Mouse (Mus musculus): ENCODE results near the gene St6galnac5.

St6galnac5 gene

DNA sequence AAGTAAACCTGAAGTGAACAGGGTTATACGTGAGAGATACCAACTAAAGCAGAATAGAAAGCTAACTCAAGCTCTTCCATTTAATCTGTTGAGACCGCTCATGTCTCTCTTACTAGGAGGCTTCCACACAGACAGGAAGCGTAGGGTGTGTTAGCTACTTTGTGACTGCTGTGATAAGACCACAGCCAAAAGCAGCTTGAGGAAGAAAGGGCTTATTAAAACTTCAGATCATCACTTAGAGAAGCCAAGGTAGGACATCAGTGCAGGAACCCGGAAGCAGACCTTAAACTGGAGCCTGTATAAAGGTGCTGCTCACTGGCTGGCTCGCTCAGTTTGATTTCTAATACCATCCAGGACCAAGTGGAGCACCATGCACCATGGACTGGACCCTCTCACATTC, 31.7 kb downstream of the St6galnac5 start:
- DNase-seq, result no peak

DNA sequence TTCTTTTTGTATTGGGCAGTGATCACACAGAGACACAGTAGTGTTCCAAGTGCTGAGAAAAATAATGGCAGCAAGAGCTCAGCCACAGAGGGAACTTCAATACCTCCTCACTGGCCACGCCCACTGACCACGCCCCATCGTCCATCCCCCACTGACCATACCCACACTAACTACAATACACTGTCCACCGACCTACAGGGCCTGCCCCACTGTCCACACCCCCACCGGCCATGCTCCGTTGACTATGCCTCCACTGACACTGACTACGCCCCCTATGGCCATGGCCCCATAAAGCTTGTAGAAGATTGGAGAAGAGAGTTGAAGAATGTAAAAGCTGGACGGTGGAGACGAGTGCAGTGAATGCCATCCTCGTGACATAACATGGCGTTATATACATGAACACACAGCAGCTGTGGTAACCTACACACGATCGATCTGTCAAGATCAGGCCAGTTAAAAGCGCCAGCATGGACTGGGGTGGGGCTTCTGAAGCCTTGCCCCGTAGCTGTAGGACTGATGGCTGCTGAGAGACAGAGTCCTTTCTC, 32.7 kb downstream of the St6galnac5 start:
- DNase-seq, result no peak

DNA sequence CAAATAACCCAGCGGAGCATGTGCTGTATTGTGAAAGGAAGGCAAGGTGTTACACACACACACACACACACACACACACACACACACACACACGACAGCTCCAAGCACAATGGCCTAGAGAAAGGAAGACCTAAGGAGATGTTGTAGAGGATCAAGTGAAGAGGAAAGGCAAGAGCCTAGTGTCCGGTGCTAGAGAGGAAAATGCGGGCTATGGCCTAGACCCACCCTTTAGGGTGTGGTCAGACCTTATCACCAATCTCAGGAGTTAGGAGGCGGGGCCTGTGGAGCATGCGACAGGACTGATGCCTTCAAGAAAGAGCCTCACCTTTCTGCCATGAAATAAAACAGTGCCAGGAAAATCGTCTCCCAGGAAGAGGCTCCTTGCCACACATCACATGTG, 33.5 kb downstream of the St6galnac5 start:
- DNase-seq, result no peak

DNA sequence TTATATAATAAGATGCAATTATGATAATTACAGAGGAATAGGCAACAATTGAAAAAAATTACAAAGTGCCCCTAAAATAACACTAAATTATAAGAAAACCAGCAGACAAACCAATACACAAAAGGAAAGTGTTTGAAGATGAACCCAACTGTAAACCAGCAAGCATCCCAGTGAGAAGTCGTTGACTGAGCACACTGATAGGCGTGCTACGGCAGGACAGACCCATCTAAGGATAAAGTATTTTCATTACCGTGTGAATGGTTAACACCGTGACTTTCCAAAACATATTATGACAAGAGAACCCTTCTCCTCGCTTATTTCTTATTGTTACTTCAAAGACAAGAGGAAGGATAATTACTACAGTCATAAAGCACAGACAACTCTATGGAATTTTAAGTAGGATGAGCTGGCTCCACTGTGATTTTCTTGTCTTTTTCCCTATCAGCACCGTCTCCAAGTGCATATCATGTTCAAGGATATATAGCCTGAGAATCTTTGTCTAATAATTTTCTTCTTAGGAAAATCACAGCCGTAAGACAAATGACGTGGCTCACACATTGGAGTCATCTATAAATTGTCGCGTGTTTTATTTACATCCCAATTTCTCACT, 34.9 kb downstream of the St6galnac5 start:
- DNase-seq, result no peak

DNA sequence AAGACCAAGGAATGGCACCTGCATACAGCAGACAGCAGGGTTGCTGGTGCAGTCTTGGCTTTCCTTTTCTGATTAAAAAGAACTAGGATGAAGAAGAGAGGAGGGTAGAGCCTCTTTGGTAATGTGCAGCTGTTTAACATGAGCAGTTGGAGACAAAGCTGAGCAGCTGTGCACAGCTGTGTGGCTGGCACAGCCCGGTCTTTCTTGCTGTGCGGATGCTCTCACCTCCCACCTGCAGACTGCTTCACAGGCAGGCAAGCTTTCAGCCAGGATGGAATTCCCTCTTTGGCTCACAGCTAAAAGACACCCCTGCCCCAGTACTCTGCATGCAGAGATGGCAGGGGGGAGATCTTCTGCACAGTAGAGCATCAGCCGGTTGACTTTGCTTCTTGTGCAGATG, 37.3 kb downstream of the St6galnac5 start:
- DNase-seq, result no peak

DNA sequence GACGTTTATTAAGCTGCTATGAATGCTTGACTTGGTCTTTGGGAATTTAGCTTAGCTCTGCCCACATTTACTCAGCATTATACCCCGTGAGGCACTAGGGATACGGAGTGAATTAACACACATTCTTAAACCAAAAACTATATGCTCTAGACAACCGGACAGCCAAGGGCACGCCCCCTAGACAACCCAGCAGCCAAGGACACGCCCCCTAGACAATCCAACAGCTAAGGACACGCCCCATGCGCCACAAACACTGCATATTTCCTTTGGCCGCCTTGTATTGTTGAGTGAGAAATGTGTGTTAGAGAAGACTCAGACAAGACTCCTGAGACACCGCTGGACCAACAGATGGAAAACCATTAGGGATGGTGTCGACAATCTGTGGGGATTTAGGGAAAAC, 39.1 kb downstream of the St6galnac5 start:
- DNase-seq, result no peak

DNA sequence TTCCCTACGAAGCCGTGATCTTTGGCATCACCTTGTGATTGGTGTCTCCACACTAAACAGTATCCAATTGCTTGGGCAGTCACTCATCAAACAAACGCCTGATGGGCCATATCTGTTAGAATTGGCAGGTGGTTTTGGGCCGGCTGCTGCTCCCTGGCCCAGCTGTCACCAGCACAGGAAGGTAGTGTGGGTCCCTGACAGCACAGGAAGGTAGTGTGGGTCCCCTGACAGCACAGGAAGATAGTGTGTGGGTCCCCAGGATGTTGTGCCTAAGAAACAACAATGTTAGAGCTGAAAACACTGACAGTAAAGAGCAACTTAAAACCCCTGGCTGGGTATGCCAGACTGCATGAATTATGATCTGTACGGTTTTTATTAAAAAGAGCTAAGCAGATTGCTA, 40.4 kb downstream of the St6galnac5 start:
- DNase-seq, result no peak

DNA sequence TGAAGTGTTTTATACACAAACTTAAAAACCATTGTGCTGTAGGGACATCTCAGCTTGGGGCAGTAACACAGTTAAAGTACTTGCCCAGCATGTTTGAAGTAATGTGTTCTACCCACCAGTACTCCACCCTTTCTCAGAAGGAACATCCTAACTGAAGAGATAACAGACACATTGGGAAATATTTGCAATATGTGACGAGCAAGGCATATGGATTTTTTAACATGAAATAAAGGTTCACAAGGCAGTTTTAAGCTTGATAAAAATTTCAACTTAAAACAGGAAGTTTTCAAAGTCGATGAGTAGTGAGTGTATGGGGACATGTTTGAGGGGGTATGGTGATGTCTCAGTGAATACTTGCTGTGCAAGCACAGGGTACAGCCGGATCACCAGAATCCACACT, 45.7 kb downstream of the St6galnac5 start:
- DNase-seq, result no peak

DNA sequence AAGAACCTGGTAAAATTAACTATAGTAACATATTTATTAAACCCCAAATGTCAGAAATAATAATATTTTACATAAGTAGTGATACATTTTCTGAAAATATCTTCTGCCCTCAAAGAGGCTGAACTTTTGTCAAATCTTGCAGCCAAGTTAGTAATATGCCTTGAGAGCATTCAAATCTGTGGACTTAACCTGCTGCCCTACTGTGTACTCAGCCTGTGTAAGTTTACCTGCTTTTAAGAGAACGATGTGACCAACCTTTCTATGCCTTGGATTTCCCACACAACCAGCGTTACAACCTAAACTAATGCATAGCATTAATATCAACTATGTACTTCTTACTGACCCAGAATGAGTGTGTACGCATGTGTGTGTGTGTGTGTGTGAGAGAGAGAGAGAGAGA, 48.3 kb downstream of the St6galnac5 start:
- no peak for DNase-seq

DNA sequence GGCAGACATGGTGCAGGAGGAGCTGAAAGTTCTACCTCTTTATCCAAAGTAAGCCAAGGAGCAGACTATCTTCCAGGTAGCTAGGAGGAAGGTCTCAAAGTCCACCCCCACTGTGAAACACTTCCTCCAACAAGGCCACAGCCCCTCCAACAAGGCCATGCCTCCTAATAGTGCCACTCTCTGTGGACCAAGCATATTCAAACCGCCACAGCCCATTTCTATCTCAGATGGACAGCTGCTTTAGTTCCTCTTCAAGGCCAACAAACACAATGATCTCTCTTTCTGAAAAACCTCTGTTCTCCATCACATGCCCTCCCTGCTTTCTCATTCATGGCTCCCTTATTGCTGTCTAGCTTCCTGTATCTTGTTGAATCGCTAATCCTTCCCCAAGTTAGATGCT, 49.5 kb downstream of the St6galnac5 start:
- no peak for DNase-seq

DNA sequence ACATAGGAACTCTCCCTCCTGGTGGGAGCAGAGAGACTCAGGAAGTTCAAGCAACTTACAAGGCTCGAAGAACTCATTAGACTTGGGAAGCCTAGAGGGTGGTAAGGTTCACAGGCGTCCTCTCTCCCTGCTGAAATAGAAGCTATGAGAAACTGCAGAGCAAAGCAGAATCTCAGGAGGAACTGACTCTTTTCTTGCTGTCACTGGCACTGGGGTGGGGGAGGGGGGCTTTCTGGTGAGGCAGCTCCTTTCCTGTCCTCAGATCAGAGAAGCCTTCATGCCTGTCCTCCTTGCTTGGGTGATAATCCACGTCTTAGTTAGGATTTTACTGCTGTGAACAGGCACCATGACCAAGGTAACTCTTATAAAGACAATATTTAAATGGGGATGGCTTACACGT, 50.0 kb downstream of the St6galnac5 start:
- no peak for DNase-seq

DNA sequence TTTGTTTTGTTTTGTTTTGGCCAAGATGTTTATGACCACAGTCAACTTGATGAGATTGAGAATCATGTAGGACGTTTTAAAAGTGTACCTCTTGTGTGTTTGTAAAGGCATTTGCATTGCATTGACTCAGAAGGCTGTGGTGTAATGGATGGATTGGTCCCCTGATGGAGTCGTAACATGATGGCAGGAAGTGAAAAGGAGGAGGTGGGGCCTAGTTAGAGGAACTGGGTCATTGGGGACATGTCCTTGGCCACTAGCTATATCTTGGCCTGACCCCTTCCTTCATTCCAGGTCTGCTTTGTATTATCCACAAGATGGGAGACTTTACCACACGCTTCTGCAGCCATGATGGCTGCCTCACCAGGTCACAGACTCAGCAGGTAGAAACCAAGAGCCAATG, 50.7 kb downstream of the St6galnac5 start:
- no peak for DNase-seq

DNA sequence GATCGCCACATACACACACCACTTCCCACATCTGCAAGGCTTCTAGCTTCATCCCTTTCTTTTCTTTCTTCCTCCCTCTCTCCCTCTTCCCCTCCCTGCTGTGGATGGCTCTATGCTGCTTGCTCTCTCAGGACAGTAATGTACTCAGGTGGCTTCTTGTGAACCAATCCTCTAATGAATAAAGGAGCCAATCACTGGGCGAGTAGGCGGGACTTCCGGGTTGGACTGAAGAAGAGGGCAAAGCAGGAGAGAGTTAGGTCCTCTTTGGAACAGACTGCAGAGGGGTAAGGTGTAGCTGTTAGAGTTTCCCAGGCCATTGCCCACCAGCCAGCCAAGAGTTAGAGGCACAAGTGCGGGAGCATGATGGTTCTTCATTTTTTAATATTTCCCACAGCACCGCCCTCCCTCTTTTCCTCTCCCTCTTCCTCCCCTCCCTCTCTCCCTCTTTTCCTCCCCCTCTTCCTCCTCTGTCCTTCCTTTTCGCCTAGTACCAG, 52.2 kb downstream of the St6galnac5 start:
- no peak for DNase-seq

DNA sequence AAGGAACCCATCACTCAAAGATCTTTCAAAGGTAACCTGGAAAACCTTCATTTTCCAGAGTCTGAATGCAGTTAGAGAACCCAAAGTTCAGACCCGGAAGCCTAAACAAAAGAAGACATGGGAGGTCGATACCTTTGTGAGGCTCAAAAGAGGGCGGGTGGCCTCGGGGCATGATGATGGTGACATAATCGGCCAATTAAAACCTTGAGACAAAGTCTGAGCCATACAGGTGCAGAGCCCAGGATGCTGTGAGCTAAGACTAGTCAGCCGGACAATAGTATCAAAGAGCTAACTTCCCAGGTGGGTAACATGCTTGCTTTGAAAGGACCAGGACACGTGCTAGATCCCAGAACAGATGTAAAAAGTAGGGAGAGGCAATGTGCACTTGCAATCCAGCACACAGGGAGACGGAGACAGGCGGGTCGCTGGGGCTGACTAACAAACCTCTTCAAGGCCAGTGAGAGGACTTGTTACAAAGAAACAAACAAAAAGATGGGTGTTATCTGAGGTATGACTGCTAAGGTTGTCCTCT, 52.7 kb downstream of the St6galnac5 start:
- DNase-seq, result no peak

DNA sequence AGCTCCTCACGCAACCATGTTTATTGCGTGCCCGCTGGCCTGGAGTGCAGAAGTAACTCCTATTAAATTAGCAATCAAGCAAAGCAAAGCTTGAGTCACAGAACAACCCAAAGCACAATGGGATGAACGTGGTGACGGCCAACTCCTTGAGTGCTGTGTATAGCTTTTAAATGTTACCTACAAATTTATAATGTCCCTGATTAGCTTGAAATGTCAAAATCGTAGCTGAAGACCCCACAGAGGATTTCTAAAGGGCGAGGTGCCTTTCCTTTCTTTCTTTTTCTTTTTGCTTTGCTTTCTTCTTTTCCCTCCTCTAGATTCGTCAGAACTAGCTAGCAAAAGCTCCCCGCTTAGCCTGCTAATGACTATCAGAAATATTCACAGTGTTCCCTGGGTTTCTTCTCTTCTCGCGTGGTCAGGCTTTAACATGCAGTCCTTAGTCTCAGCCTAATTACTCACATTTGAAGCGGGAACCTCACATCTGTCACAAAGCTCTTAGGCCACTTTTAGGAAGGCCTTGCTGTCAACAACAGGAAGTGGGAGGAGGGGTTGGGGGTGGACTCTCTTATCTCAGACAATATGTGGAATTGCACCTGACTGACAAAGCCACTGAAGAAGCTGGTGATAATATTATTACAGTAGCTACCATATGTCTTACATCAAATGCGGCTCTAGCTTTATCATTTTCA, 53.6 kb downstream of the St6galnac5 start:
- DNase-seq, result no peak

DNA sequence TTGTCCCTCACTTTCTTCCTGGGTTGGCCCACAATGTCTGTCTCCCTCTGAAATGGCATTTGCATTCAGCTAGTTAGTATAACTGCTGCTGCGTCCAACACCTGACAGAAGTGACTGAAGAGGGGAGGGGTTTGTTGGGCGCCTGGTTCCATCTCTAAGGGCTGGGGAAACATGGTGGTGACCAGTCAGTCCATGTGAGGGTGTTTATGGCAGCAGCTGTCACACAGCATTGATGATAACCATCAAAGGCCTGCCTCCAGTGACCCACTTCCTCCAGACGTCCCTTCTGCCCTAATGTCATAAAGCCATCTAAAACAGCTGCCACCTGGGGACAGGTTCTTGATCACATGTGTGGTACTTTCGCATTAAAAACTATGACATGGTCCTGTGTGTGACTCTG, 55.9 kb downstream of the St6galnac5 start:
- no peak for DNase-seq

DNA sequence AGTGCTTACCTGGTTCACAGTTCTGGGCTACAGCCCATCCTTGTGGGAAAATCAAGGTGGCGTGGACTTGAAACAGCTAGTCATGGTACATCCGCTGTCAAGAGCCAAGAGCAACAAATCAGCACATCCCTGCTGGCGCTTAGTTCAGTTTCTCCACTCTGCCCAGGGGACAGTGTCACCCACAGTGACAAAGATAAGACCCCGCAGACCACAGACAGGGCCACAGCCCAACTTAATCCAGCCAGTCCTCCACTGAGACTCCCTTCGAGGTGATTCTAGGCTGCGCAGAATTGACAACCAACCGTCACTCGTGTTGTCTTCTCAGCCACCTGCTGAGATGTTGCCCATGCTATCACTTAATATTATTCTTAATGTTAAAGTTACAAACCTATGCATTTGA, 56.7 kb downstream of the St6galnac5 start:
- no peak for DNase-seq

DNA sequence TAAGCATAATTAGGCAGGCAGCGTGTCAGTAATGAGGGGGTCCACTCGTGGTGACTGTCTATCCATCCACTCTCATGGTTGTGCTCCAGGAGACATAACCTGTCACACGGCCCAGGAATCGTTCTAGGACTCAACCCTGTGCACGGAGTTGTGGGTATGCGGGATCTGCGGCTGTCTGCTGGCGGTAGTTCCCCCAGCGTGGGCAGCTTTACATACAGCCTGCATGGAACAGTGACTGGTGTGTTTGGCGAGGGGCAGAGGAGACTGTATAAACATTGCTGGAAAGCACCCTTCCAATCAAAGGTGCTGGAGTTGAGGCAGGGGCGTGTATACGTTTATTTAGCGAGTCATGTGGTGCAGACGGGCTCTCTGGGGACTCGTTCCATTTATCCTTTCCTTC, 58.5 kb downstream of the St6galnac5 start:
- DNase-seq, result no peak

DNA sequence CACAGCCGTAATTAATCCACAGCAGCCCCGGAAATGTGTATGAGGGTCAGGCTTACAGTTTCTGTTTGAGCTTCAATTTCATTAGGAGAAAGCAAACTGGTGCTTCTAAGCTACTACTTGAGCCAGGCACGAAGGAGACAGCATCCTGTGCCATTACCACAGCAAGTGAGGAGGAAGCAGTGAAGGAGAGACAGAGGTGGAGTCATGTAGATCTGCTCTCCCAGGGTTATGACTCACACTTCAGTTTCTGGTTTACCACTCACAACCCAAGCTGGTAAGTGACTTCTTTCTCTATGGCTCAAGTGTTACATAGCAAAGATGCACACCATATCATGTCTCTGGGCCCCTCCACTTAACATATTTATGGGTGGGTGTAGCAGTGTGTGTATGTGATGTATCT, 61.7 kb downstream of the St6galnac5 start:
- DNase-seq, result no peak

DNA sequence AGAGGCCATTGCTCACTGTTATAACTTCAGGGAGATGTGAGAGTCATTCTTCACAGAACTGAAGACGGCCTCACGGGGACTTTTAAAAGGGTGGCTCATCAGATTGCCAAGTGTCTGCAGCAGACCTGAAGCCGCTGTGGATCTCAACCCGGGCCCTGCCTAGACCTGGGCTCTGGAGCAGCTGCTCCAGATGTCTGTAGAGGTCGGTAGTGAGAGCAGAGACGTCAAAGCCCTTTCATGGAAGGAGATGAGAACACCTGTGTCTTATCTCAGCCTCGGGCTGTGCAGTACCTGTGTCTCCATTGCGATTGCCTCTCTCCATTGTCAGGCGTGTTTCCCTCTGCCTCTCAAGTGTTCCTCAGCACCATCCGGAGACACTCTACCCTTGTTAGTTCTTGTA, 62.9 kb downstream of the St6galnac5 start:
- DNase-seq, result no peak

DNA sequence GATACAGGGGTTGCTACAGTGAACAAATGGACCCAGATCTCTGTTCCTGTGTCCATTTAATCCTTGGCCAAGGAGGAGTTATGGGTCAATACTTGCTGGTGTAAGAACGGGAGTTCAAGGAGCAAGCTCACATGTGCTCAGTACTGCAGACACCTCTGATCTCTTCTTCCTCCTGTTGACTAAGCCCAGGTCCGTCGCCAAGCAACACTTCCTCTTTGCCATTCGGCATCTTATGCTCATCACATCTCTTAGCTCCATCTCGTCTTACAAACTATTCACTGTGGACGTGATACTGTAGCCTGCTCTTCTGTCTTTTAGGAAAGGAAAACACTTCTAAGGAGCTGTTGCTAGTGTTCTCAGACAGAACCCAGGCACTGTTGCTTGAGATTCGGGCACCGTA, 64.5 kb downstream of the St6galnac5 start:
- DNase-seq, result no peak

DNA sequence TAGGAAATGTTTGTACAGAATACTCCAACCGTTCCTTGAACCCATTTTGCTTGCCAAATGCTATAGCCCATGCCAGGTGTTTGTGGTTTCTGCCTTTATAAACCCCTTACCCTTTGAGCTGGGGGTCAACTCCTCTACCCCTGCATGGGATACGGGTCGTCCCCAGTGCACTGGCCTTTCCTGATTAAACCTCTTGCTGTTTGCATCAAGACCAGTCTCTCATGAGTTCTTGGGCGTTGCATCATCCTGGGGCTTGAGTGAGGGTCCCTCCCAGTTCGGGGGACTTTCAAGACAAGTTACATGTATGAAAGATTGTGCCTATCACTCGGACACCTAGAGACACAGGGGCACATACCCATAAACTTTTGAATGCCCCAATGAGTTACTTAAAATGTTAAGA, 67.7 kb downstream of the St6galnac5 start:
- no peak for DNase-seq

DNA sequence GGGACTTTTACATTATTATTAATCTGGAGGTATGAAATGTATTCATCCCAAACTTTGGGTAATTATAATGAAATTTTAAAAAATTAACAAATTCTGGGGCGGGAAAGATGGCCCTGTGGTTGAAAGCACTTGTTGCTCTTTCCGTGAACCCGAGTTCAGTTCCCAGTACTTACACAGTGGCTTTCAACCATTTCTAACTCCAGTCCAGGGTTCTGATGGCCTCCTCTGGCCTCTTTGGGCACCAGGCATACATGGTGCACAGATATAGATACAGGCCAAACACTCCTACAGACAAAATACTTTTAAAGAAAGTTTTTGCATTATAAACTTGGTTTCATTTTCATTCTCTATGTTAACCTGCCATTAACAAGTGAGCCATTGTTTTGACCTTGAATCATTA, 68.4 kb downstream of the St6galnac5 start:
- no peak for DNase-seq

DNA sequence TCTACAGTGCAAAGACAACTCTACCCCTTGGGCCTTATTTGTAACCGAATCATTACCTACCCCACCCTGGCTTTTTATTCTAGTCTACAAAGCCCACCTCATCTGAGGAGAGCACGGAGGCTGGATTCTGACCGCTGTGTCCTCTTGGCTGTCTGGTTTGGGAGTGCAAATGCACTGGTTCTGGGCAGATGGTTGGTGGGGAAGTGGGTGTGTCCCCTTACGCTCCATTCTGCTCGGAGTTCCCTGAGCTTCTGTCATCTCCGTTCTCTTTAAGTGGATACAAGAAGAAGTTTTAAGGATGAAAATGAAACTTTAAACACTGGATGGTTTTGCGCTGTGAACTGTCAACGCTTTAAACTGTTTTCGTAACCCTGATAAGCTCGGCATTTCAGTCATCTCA, 68.9 kb downstream of the St6galnac5 start:
- DNase-seq, result no peak

Data from right cerebral cortex, postnatal 25 days (tissue).